Mouse (Mus musculus) heart, embryonic 13.5 days (tissue): Measurements from ENCODE around the gene Dnttip2. TPM values are rescaled to one million over a fixed set of nuclear protein-coding genes. Genes with fewer than 3 reads are reported as not detected.

Experiments used
- ATAC-seq: fragments of 200-750 bp; cut with Nextera tagmentation; 2 replicates; pipeline ENCODE4 v1.8.0; 2017; ENCODE audit warnings: moderate TSS enrichment; ENCODE audit not compliant: insufficient number of reproducible peaks, low FRiP score, low TSS enrichment; ENCODE audit errors: extremely low read depth
- H3K27ac ChIP-seq: fragments of 300-500 bp; sonication (generic); replicated peaks from 2 replicates; pipeline ENCODE4 v1.5.1; 2015; ENCODE audit warnings: moderate library complexity, mild to moderate bottlenecking, inconsistent platforms
- H3K27me3 ChIP-seq: fragments of 300-500 bp; sonication (generic); replicated peaks from 2 replicates; pipeline ENCODE4 v1.6.1; 2015; ENCODE audit warnings: mild to moderate bottlenecking, inconsistent platforms
- H3K36me3 ChIP-seq: fragments of 300-500 bp; sonication (generic); 2 replicates; pipeline ENCODE4 v1.6.1; 2015; ENCODE audit warnings: mild to moderate bottlenecking, inconsistent platforms
- H3K4me1 ChIP-seq: fragments of 300-500 bp; sonication (generic); 2 replicates; pipeline ENCODE4 v1.6.1; 2015; ENCODE audit warnings: inconsistent platforms
- H3K4me2 ChIP-seq: fragments of 300-500 bp; sonication (generic); 2 replicates; pipeline ENCODE4 v1.6.1; 2015; ENCODE audit warnings: inconsistent platforms, mild to moderate bottlenecking, moderate library complexity
- H3K4me3 ChIP-seq: fragments of 300-500 bp; sonication (generic); 2 replicates; pipeline ENCODE4 v1.5.1; 2015; ENCODE audit warnings: moderate library complexity, mild to moderate bottlenecking, inconsistent platforms
- H3K9ac ChIP-seq: fragments of 300-500 bp; sonication (generic); 2 replicates; pipeline ENCODE4 v1.6.1; 2015; ENCODE audit warnings: inconsistent platforms, mild to moderate bottlenecking, moderate library complexity
- H3K9me3 ChIP-seq: fragments of 300-500 bp; sonication (generic); 2 replicates; pipeline ENCODE4 v1.6.1; 2016; ENCODE audit warnings: inconsistent platforms
- WGBS: fragments of 180-500 bp; shearing (Covaris S2); methylation state at CpG from one replicate; pipeline ENCODE4 v1.1.7; 2015; ENCODE audit warnings: mixed read lengths; 5-methylcytosine and 5-hydroxymethylcytosine counted together
- polyA plus RNA-seq: library from polyadenylated mRNA; unstranded; fragments of >200 nt; fragmentation: Nextera tagmentation; extraction: Ambion mirVana; gene quantifications from 2 replicates; pipeline ENCODE4 v1.2.1, GENCODE M21; 2015

Dnttip2 gene
- polyA plus RNA-seq, 1 experiment from 2014 or later, result 45.0 TPM

DNA sequence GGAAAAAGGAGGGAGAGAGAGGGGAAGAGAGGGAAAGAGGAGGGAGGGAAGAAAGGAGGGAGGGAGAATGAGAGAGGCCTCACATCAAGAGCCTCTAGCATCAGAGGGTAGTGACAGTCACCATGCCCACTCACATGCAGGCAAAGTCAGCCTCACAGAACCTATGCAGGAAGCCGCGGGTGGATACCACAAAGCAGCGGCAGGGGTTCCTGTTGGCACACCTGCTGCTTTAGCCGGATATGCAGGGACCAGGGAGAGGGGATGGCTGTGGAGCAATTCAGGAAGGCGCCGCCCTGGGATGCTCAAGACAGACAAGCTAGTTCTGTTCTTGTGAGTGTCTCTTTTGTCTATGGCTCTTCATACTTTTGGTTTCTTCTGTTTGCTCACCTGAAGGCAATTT is 34.8 kb downstream of the Dnttip2 start:
- 28% methylated on average over 6 of the region's 6 CpGs for WGBS

DNA sequence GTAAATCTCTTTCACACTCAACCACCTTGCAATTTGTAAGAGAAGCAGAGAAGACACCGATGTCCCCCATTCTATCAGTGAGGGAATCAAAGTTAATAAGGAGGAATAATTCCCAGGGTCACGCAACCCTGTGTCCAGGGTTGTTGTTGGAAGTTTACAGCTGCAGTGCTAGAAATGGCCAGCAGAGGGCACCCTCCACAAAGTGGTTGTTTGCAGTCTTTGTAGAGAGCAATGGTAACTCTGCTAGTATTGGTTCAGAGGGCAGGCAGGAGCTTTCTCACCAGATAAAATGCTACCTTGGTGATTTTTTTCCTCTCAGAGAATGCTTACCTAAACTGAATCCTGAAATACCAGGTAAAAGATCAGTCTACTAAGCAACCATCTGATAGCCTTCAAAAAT is 37.9 kb downstream of the Dnttip2 start:
- ATAC-seq, result no peak
- Histone ChIP-seq H3K9ac (no peak overlapping the region), H3K27ac (no peak overlapping the region), H3K4me3 (no peak overlapping the region), H3K9me3 (no peaks in the 10 kb centered on the region), H3K36me3 (no peaks in the 10 kb centered on the region), H3K4me1 (peaks cover 19% of the 10 kb centered on the region), H3K4me2 (no peak overlapping the region), H3K27me3 (peaks cover 77% of the 10 kb centered on the region)
- 15% methylated on average over 2 of the region's 2 CpGs for WGBS

More for the DNA sequence above, 34.8 kb downstream of the Dnttip2 start:
- Histone ChIP-seq H3K36me3 (no peaks in the 10 kb centered on the region), H3K4me2 (no peak overlapping the region), H3K27ac (no peak overlapping the region), H3K9ac (no peak overlapping the region), H3K4me1 (peaks cover 4% of the 10 kb centered on the region), H3K4me3 (no peak overlapping the region), H3K9me3 (no peaks in the 10 kb centered on the region), H3K27me3 (peaks cover 82% of the 10 kb centered on the region)
- ATAC-seq, result no peak

DNA sequence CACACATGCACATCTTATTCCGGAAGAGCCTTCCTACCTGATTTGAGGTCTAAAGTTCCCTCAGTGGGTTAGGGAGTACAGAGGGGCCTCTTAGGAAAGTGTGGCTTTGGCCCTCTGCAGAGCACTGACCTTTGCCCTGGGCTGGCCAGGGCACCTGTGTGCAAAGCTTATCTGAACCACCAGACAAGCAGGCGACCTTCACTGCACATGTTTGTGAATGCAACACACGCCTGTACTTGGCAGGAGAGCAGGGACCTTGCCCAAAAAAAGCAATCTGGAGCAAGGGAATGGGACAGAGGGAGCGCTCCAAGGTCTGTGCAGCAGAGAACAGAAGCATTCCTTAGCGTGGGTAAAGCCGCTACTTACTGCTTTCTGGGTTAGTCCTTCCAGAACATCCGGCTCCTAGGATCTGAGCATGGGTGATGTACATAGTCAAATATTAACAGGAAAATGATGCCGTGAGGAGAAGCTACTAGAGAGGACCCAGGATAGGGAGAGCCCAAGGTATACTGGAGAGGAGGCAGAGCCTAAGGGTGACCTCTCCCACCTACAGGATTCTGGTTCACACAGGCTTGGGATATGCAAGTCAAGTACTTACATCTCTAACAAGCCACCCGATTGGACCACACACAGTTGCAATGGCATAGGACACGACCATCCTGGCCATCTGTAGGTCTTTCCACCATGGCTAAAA is 38.9 kb downstream of the Dnttip2 start:
- Histone ChIP-seq H3K36me3 (no peaks in the 10 kb centered on the region), H3K9ac (no peak overlapping the region), H3K4me1 (peaks cover 24% of the 10 kb centered on the region), H3K27me3 (peaks cover 77% of the 10 kb centered on the region), H3K27ac (no peak overlapping the region), H3K4me2 (no peak overlapping the region), H3K9me3 (no peaks in the 10 kb centered on the region), H3K4me3 (no peak overlapping the region)
- WGBS, result 59% methylated on average over 10 of the region's 10 CpGs
- ATAC-seq, result no peak

DNA sequence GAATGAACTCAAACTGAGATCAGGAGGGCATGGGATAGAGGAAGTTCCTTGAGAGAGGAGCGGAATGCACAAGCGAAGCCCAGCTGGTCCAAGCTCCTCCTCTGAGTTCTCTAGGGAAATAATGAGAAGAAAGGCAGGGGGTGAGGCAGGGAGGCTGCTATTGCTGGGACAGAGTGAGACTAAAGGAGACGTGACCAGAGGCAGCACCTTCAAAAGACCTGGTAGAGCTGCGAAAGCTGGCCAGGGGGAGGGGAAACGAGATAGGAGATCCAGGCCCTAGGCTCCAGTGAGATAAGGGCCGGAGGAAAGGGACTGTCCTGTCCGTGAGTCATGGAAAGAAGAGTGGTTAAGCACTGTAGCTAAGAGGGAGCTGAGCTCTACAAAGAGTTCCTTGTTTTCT is 39.7 kb downstream of the Dnttip2 start:
- Histone ChIP-seq H3K36me3 (no peaks in the 10 kb centered on the region), H3K27me3 (peaks cover 80% of the 10 kb centered on the region), H3K27ac (no peak overlapping the region), H3K9me3 (no peaks in the 10 kb centered on the region), H3K4me1 (peaks cover 24% of the 10 kb centered on the region), H3K4me2 (no peak overlapping the region), H3K9ac (no peak overlapping the region), H3K4me3 (no peak overlapping the region)
- ATAC-seq, result no peak
- WGBS, result 12% methylated on average over 7 of the region's 7 CpGs

DNA sequence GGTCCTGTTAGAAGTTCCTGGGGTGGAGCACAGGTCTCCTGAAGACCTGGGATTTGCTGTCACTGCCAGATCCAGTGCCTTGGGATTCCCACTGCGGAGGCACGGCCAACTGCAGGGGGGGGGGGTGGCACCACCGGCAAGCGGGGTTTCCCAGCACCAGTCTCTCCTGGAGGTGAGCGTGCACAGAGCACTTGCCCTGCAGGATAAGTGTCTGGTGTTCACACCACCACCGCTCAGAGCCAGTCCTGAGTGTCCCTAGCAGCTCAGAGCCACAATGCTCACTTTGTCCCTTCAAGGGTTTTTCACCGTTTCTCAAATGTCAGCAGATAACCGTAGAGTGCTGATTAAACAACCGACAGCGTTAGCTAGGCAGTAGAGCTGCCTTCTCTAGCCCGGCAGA is 42.4 kb downstream of the Dnttip2 start:
- H3K27ac ChIP-seq, result no peak overlapping the region

DNA sequence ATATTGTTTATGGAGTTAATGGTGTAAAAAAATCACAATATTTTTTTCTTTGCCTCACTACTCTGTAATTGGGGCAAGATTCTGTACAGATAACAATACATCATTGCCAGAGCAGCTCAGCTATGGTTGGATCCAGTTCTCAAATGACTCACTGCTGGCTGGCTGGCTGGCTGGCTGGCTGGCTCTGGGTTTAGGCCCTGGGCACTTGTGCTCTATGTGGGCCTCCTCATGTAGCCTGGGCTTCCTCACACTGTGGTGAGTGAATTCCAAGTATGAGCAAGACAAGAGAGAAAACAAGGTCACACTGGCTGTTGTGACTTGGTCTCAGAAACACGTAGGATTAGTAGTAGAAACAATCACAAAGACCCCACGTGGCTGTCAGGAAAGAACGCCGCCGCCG is 43.2 kb downstream of the Dnttip2 start:
- Histone ChIP-seq H3K9me3 (no peaks in the 10 kb centered on the region), H3K4me3 (no peak overlapping the region), H3K4me1 (peaks cover 24% of the 10 kb centered on the region), H3K27me3 (peaks cover 89% of the 10 kb centered on the region), H3K4me2 (no peak overlapping the region), H3K36me3 (no peaks in the 10 kb centered on the region), H3K27ac (no peak overlapping the region), H3K9ac (no peak overlapping the region)
- no peak for ATAC-seq
- WGBS, result 78% methylated on average over 6 of the region's 6 CpGs

More for the DNA sequence above, 42.4 kb downstream of the Dnttip2 start:
- WGBS, result 11% methylated on average over 11 of the region's 11 CpGs
- H3K9ac ChIP-seq, result peak overlapping the region; percentile 45; the same call in 1 of the 2 replicates
- H3K36me3 ChIP-seq, result no peaks in the 10 kb centered on the region
- H3K4me2 ChIP-seq, result peak overlapping the region; percentile 59
- H3K9me3 ChIP-seq, result no peaks in the 10 kb centered on the region
- ATAC-seq, result no peak; the same call in 1 of the 2 replicates
- H3K27me3 ChIP-seq, result peaks cover 85% of the 10 kb centered on the region
- H3K4me1 ChIP-seq, result peaks cover 24% of the 10 kb centered on the region
- peak overlapping the region; percentile 17 for H3K4me3 ChIP-seq

DNA sequence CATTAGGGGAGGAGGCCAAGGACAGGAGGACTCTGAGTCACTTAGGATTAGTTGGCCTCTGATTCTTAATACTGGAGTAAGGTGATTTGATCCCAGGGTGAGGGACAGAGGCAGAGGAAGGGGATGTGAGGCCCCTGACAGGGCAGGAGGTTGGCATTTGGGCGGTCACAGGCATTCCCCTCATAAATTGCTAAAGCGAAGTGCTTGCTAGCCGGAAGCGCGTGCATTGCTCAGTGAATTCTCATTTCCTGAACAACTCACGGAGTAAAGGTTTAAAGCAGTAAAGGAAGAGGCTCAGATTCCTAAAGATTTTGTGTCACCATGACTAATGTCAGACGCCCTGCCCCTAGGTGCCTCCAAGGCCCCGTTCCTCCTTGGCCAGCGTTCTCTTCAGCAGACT is 48.0 kb downstream of the Dnttip2 start:
- H3K27me3 ChIP-seq, result peaks cover 94% of the 10 kb centered on the region
- H3K4me3 ChIP-seq, result no peak overlapping the region
- H3K36me3 ChIP-seq, result no peaks in the 10 kb centered on the region
- peaks cover 4% of the 10 kb centered on the region for H3K4me1 ChIP-seq
- no peak for ATAC-seq
- no peak overlapping the region for H3K4me2 ChIP-seq
- no peak overlapping the region for H3K9ac ChIP-seq
- no peak overlapping the region for H3K27ac ChIP-seq
- H3K9me3 ChIP-seq, result no peaks in the 10 kb centered on the region
- WGBS, result 76% methylated on average over 9 of the region's 9 CpGs

DNA sequence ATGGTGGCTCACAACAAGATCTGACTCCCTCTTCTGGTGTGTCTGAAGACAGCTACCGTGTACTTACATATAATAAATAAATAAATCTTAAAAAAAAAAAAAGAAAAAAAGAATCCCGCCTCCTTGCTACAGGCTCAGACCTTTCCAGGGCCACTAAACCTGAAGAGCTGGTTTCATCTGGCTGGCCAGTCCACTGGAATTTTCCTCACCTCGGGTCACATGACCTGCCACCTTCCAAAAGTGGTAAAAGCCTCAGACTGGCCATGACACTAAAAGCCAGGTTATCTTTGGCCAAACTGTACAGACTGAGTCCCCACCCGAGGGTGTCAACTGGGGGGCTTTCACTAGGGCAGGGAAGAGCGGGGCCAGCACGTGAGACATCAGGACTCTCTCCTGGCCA is 49.7 kb downstream of the Dnttip2 start:
- H3K36me3 ChIP-seq, result no peaks in the 10 kb centered on the region
- no peak overlapping the region for H3K4me2 ChIP-seq
- no peak overlapping the region for H3K9ac ChIP-seq
- H3K27ac ChIP-seq, result no peak overlapping the region
- H3K27me3 ChIP-seq, result peaks cover 88% of the 10 kb centered on the region
- 74% methylated on average over 6 of the region's 6 CpGs for WGBS
- no peak overlapping the region for H3K4me3 ChIP-seq
- ATAC-seq, result no peak
- no peaks in the 10 kb centered on the region for H3K4me1 ChIP-seq
- H3K9me3 ChIP-seq, result no peaks in the 10 kb centered on the region

DNA sequence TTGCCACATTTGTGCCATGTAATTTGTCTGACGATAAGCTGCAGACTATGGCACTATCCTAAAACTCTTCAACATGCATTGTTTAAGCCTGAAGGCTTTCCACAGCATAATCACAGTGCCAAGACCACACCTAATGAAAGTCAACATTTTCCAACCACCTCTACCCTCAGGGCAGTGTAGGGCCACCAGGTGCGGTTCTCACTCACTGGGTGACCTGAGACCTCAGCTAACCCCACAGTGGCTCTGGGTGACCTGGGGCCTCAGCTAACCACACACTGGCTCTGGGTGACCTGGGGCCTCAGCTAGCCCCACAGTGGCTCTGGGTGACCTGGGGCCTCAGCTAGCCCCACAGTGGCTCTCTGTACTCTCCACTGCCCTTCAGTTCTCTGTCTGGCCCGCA is 50.3 kb downstream of the Dnttip2 start:
- H3K4me1 ChIP-seq, result no peaks in the 10 kb centered on the region
- no peak for ATAC-seq
- H3K4me3 ChIP-seq, result no peak overlapping the region
- no peak overlapping the region for H3K9ac ChIP-seq
- peaks cover 88% of the 10 kb centered on the region for H3K27me3 ChIP-seq
- WGBS, result 90% methylated on average over 3 of the region's 3 CpGs
- no peak overlapping the region for H3K4me2 ChIP-seq
- H3K36me3 ChIP-seq, result no peaks in the 10 kb centered on the region
- no peaks in the 10 kb centered on the region for H3K9me3 ChIP-seq
- no peak overlapping the region for H3K27ac ChIP-seq

DNA sequence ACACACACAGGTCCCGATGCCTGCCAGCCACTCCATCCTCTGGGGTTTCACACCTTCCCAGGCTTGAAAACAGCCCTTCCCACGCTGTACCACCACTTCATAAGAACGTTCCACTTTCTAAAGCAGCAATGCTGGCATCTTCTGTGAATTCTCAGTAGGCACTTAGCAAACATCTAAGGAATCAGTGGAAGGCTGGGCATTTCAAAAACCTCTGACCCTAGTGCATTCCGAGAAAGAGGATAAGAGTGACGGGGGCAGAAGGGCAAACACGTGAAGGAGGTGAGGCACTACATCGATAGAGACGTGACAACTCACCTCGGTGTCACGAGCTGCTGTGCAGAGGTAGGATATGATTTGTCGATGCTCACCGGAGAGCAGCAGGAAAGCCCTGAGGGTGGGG is 56.3 kb downstream of the Dnttip2 start:
- ATAC-seq, result no peak
- peaks cover 13% of the 10 kb centered on the region; the same call in 1 of the 2 replicates for H3K4me1 ChIP-seq
- H3K36me3 ChIP-seq, result no peaks in the 10 kb centered on the region
- no peak overlapping the region for H3K27ac ChIP-seq
- H3K4me2 ChIP-seq, result no peak overlapping the region
- no peaks in the 10 kb centered on the region for H3K9me3 ChIP-seq
- peaks cover 83% of the 10 kb centered on the region for H3K27me3 ChIP-seq
- no peak overlapping the region for H3K9ac ChIP-seq
- H3K4me3 ChIP-seq, result no peak overlapping the region
- WGBS, result 46% methylated on average over 12 of the region's 12 CpGs

DNA sequence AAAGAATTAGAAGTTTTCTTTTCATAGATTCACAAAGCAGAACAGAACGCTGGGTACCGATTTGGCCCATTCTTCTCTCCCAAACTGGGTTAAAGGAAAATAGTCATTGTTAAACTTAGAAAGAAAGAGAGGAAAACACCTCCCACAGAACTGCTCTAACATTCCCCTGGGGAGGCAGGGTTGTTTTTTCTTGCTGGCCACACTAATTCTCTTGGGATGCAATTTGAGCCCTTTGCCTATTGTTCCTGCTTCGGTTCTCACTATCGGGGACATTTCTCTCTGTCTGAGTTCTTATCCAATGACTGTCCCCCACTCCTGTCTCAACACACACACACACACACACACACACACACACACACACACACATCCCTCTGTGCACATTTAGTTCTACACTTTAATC is 59.3 kb downstream of the Dnttip2 start:
- no peaks in the 10 kb centered on the region for H3K36me3 ChIP-seq
- no peak overlapping the region for H3K9ac ChIP-seq
- H3K4me3 ChIP-seq, result no peak overlapping the region
- no peak overlapping the region for H3K27ac ChIP-seq
- no peak for ATAC-seq
- H3K4me2 ChIP-seq, result no peak overlapping the region
- H3K4me1 ChIP-seq, result peaks cover 13% of the 10 kb centered on the region; the same call in 1 of the 2 replicates
- H3K9me3 ChIP-seq, result no peaks in the 10 kb centered on the region
- 58% methylated on average over 4 of the region's 4 CpGs for WGBS
- peaks cover 83% of the 10 kb centered on the region for H3K27me3 ChIP-seq

DNA sequence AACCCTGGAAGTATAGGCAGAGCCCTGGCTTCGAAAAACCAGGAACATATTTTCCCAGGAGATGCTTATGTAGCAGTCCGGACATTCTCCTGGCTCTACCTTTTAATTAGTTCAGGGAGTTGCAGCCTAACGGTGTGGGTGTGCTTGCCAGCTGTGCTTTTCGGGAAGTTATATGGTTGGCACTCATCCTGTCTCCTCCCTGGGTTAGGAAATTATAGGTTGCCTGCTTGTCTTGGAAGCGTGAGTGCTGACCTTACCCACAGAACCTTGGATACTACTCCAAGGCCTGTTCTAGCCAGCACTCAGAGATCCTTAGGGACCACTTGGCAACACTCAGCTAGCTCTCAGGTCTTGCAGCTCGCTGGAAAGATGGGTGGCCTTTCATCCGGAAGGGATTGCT is 59.7 kb downstream of the Dnttip2 start:
- Histone ChIP-seq H3K4me1 (peaks cover 13% of the 10 kb centered on the region; the same call in 1 of the 2 replicates), H3K9ac (no peak overlapping the region), H3K9me3 (no peaks in the 10 kb centered on the region), H3K36me3 (no peaks in the 10 kb centered on the region), H3K4me2 (no peak overlapping the region), H3K4me3 (no peak overlapping the region), H3K27me3 (peaks cover 86% of the 10 kb centered on the region), H3K27ac (no peak overlapping the region)
- 56% methylated on average over 7 of the region's 7 CpGs for WGBS
- ATAC-seq, result no peak
